Mouse (Mus musculus): ENCODE measurements around the gene Mgrn1. TPM values are rescaled to one million over a fixed set of nuclear protein-coding genes. Genes with fewer than 3 reads are reported as not detected.
A peak's percentile ranks its signal among the peaks of the same experiment; 100 is the strongest.

Gene Mgrn1
- polyA plus RNA-seq, 1 experiment, result 98.3 TPM

GRCm38 (mm10) chr16:4956609-4957008 lies 70.6 kb downstream of the Mgrn1 start:
- H3K27ac ChIP-seq (ENCODE audit: control insufficient read depth, insufficient read depth, low read length), result no peak overlapping the region
- H3K4me3 ChIP-seq (ENCODE audit: control insufficient read depth, insufficient read depth, low read length), result no peak overlapping the region
- peaks cover 44% of the 10 kb centered on the region for H3K36me3 ChIP-seq (ENCODE audit: control insufficient read depth, insufficient read depth, low read length)
- no peak for TF ChIP-seq CTCF (IDR thresholded peaks at IDR 0.05; ENCODE audit: borderline replicate concordance, control insufficient read depth, extremely low read depth, insufficient read depth, low read length, poor library complexity)
- no peak for TF ChIP-seq POLR2A (IDR thresholded peaks at IDR 0.05; ENCODE audit: control insufficient read depth, extremely low read depth, insufficient read depth, low read length, poor library complexity)
- WGBS, result 95% methylated on average over 3 of the region's 3 CpGs
- no peaks in the 10 kb centered on the region for H3K27me3 ChIP-seq (ENCODE audit: control insufficient read depth, insufficient read depth, low read length)
- peaks cover 5% of the 10 kb centered on the region for H3K4me1 ChIP-seq (replicated peaks; ENCODE audit: control insufficient read depth, insufficient read depth, low read length)
- DNase-seq, result no peak

GRCm38 (mm10) chr16:4957446-4957845 lies 71.4 kb downstream of the Mgrn1 start:
- peaks cover 5% of the 10 kb centered on the region for H3K4me1 ChIP-seq (replicated peaks; ENCODE audit: control insufficient read depth, insufficient read depth, low read length)
- WGBS, result 100% methylated on average over 3 of the region's 3 CpGs
- peaks cover 36% of the 10 kb centered on the region for H3K36me3 ChIP-seq (ENCODE audit: control insufficient read depth, insufficient read depth, low read length)
- DNase-seq, result no peak
- H3K4me3 ChIP-seq (ENCODE audit: control insufficient read depth, insufficient read depth, low read length), result no peak overlapping the region
- TF ChIP-seq POLR2A (IDR thresholded peaks at IDR 0.05; ENCODE audit: control insufficient read depth, extremely low read depth, insufficient read depth, low read length, poor library complexity) (no peak), CTCF (IDR thresholded peaks at IDR 0.05; ENCODE audit: borderline replicate concordance, control insufficient read depth, extremely low read depth, insufficient read depth, low read length, poor library complexity) (no peak)
- H3K27ac ChIP-seq (ENCODE audit: control insufficient read depth, insufficient read depth, low read length), result no peak overlapping the region
- H3K27me3 ChIP-seq (ENCODE audit: control insufficient read depth, insufficient read depth, low read length), result no peaks in the 10 kb centered on the region

DNA sequence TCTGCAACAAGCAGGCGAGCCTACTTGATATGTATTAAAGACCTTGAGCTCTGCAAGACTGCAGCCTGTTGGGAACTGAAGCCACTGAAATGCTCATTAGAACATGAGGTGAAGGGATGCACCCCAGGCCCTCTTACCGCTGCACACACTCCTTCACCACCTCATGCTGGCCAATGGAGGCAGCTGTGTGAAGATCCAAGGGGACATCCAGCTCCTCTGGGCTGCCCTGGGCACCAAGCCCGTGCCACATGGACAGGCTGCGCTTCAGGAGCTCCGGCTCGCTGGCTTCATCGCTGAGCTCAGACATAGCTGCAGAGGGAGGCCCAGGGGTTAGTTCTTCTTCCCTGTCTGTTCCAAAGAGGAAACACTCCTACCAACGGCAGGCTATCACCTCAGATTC lies 74.2 kb downstream of the Mgrn1 start:
- no peak overlapping the region for H3K27ac ChIP-seq (ENCODE audit: control insufficient read depth, insufficient read depth, low read length)
- TF ChIP-seq POLR2A (IDR thresholded peaks at IDR 0.05; ENCODE audit: control insufficient read depth, extremely low read depth, insufficient read depth, low read length, poor library complexity), result no peak
- H3K27me3 ChIP-seq (ENCODE audit: control insufficient read depth, insufficient read depth, low read length), result no peaks in the 10 kb centered on the region
- H3K4me3 ChIP-seq (ENCODE audit: control insufficient read depth, insufficient read depth, low read length), result no peak overlapping the region
- DNase-seq, result no peak
- peaks cover 10% of the 10 kb centered on the region for H3K36me3 ChIP-seq (ENCODE audit: control insufficient read depth, insufficient read depth, low read length)
- WGBS, result 57% methylated on average over 8 of the region's 8 CpGs
- H3K4me1 ChIP-seq (replicated peaks; ENCODE audit: control insufficient read depth, insufficient read depth, low read length), result peaks cover 16% of the 10 kb centered on the region

DNA sequence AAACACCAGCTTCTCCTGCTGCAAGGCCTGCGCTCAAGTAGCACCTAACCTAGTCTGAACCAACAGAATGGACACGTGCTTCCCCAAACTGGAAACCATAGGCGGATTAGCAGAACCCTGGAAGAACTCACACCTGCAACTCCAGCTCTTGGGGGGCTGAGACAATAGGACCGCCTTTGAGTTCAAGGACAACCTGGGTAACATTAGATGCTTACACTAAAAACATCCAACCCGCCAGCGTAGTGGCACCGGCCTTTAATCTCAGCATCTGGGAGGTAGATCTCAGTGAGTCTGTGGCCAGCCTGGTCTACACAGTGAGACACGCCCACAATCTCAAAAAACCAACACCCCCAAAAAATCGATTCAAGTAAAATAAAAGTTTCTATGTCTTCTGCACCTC lies 77.3 kb downstream of the Mgrn1 start:
- no peak for DNase-seq
- Histone ChIP-seq H3K4me3 (ENCODE audit: control insufficient read depth, insufficient read depth, low read length) (no peak overlapping the region), H3K4me1 (replicated peaks; ENCODE audit: control insufficient read depth, insufficient read depth, low read length) (peaks cover 18% of the 10 kb centered on the region), H3K27ac (ENCODE audit: control insufficient read depth, insufficient read depth, low read length) (no peak overlapping the region), H3K36me3 (ENCODE audit: control insufficient read depth, insufficient read depth, low read length) (no peaks in the 10 kb centered on the region), H3K27me3 (ENCODE audit: control insufficient read depth, insufficient read depth, low read length) (no peaks in the 10 kb centered on the region)
- 28% methylated on average over 9 of the region's 9 CpGs for WGBS
- no peak for TF ChIP-seq POLR2A (IDR thresholded peaks at IDR 0.05; ENCODE audit: control insufficient read depth, extremely low read depth, insufficient read depth, low read length, poor library complexity)
- no peak for TF ChIP-seq CTCF (IDR thresholded peaks at IDR 0.05; ENCODE audit: borderline replicate concordance, control insufficient read depth, extremely low read depth, insufficient read depth, low read length, poor library complexity)

DNA sequence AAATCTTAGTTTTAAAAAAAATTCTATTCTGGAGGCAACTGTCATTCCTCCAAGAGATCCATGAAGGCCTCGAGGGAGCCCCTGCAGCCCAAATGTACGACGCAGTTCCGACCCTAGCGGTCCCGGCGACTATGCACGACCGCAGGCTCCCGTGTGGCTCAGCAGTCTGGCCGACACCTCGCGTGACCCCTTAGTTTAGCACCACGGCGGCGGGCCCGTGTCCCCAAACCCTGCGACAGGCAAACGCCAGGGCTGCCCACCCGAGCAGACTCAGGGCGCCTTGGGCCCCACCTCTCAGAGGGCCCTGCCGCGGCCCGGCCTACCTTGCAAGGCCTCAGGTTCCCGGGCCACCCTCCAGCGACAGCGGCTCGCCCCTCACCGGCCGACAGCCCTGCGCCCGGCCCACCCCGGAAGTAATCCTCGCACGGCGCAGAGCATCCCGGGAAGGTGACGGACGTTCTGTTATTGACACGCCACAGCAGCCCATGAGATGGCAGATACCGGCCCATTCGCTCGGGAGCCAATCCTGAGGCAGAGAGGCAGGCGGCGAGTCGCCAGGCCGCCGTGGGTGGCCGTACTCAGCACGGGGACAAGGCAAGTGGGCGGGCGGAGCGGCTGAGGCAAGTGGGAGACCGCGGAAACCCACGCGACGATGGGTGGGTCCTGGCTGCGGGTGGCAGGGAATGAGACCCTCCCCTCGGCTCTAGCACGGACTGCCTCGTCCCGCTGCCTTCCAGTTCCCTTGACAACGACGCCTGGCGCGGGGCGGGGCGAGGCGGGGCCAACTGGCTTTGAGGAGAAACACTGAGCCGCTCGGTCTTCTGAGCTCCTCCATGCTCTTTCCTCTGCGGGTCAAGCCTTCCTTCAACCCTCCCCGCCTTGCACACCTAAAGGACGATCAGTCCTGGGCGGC lies 78.0 kb downstream of the Mgrn1 start, which contains the start of gene Anks3:
TSS of gene Anks3 (minus strand) at position 409 of the 913 bp plus-strand sequence.
- H3K27ac ChIP-seq (ENCODE audit: control insufficient read depth, insufficient read depth, low read length), result 0 out of 2 replicates have a peak within 1 kb of the TSS, but pooled peaks have one; percentile 40
- peaks cover 19% of the 10 kb centered on the region for H3K4me1 ChIP-seq (replicated peaks; ENCODE audit: control insufficient read depth, insufficient read depth, low read length)
- H3K27me3 ChIP-seq (ENCODE audit: control insufficient read depth, insufficient read depth, low read length), result no peaks in the 10 kb centered on the region
- TF ChIP-seq POLR2A (IDR thresholded peaks at IDR 0.05; ENCODE audit: control insufficient read depth, extremely low read depth, insufficient read depth, low read length, poor library complexity) (peak; percentile 77), CTCF (IDR thresholded peaks at IDR 0.05; ENCODE audit: borderline replicate concordance, control insufficient read depth, extremely low read depth, insufficient read depth, low read length, poor library complexity) (0 out of 2 replicates have a peak, but pooled peaks have one; percentile 9)
- H3K4me3 ChIP-seq (ENCODE audit: control insufficient read depth, insufficient read depth, low read length), result peak within 1 kb of the TSS; percentile 90
- peak; percentile 97 for DNase-seq
- under 1% methylated on average over 76 of the region's 76 CpGs for WGBS
- H3K36me3 ChIP-seq (ENCODE audit: control insufficient read depth, insufficient read depth, low read length), result no peaks in the 10 kb centered on the region

GRCm38 (mm10) chr16:4964731-4965391 lies 78.8 kb downstream of the Mgrn1 start:
- no peak for DNase-seq
- 5% methylated on average over 13 of the region's 13 CpGs for WGBS
- no peaks in the 10 kb centered on the region for H3K36me3 ChIP-seq (ENCODE audit: control insufficient read depth, insufficient read depth, low read length)
- H3K27me3 ChIP-seq (ENCODE audit: control insufficient read depth, insufficient read depth, low read length), result no peaks in the 10 kb centered on the region
- H3K4me3 ChIP-seq (ENCODE audit: control insufficient read depth, insufficient read depth, low read length), result peak overlapping the region; percentile 90
- H3K27ac ChIP-seq (ENCODE audit: control insufficient read depth, insufficient read depth, low read length), result 0 out of 2 replicates have a peak overlapping the region, but pooled peaks have one; percentile 40
- peaks cover 23% of the 10 kb centered on the region for H3K4me1 ChIP-seq (replicated peaks; ENCODE audit: control insufficient read depth, insufficient read depth, low read length)
- no peak for TF ChIP-seq CTCF (IDR thresholded peaks at IDR 0.05; ENCODE audit: borderline replicate concordance, control insufficient read depth, extremely low read depth, insufficient read depth, low read length, poor library complexity)
